Mouse (Mus musculus) embryo, embryonic 10.5 days (tissue): ENCODE results near the gene Gpr149.

Source experiments
- DNase-seq: peaks from one replicate; pipeline ENCODE4 v3.0.0-alpha.2; 2015; ENCODE audit warnings: low spot score

Gpr149 gene

DNA sequence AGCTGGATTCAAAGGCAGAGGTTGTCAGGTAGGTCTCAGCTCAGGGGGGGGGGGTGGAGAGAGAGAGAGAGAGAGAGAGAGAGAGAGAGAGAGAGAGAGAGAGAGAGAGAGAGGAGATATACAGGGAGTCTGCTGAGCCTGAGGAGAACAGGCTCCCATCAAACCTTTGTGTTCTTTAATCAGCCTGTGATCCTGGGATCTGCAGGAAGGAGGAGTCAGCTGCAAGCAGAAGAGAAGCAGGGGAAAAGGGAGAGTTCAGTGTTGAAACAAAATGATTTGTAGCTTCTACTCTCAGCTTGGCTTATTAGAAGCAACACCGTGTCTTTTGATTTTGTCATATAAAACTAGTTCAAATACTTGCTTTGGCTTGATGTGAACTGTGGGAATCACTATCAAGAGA, at the start of gene Gpr149:
TSS of gene Gpr149 (minus strand) at position 168 of the 400 bp plus-strand sequence.
- no peak for DNase-seq

- no peak for DNase-seq
These were observed 45.6 kb upstream of the Gpr149 start for GRCm38 (mm10) chr3:62650551-62650950.

GRCm38 (mm10) chr3:62610861-62611260, 5.9 kb upstream of the Gpr149 start:
- DNase-seq, result no peak

DNA sequence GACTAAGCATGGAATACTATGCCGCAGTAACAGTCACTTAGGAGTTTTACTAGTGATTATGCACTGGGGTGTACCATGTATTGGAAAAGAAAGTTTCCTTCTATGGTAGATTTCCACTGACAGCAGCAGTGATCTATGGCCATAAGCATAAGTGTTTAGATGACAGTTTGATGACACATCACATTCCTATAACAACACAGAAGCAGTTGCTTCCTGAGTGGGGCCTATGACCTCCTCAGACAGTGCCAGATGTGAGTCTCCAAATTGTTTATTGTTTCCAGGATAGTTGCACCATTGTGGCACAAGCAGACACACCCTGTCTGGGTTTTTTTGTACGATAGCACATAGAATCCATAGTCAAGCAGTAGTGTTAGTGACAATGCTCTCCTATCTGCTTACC, 991 bp upstream of the Gpr149 start:
- DNase-seq, result no peak

GRCm38 (mm10) chr3:62604047-62604391, 921 bp downstream of the Gpr149 start:
- DNase-seq, result no peak

DNA sequence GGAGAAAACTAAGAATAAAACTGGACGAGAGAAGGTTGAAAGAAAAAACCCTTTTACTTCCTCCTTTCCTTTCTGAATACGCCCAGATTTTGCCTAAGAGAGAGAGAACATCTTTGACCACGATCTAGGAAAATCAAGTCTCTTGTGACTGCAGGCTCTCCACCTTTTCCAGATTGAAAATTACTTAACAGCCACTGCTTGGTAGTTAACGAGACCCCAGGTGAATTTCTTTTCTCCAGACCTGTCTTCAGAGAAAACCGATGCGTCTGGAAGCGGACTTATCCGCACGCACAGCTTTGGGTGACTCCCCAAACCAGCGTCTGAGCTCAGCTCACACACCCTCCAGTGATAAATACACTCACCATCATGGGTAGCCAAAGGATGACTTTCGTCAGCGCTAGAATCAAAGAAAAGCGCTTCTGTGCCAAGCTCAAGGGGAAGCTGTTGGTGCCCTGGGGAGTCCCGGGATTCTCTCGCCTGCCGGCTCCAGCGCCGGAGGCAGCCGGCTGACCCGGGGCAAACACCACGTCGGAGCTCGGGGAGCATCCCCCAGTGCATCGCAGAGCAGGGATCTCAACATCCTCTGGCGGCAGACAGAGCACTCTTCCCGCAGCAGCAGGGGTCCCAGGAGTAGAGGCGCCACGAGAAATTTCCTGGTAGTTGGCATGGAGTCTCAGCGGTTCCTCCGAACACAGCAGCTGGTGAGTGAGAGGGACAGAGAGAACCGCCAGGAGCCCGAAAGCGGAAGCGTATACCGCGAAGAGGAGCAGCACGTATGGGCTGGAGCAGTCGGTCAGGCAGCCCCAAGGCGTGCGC, 1.5 kb downstream of the Gpr149 start:
- DNase-seq, result peak; percentile 52

DNA sequence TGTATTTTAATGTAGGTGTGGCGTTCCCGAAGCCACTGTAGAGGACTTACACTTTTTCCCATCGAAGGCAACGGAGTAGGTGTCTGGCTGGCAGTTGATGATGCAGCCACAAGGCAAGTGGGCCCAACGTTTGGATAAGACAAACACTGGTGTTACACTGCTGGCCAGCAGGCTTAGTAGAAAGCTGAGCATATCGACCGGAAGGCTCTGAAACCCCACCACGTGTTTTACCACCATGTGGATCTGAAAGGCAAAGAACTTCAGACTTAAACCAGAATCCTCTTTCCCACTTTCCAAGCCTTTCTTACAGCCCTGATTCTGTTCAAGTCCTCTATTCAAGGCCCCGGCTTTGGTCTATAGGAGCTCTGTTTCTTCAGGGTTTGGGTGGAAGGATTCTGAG, 2.5 kb downstream of the Gpr149 start:
- no peak for DNase-seq

DNA sequence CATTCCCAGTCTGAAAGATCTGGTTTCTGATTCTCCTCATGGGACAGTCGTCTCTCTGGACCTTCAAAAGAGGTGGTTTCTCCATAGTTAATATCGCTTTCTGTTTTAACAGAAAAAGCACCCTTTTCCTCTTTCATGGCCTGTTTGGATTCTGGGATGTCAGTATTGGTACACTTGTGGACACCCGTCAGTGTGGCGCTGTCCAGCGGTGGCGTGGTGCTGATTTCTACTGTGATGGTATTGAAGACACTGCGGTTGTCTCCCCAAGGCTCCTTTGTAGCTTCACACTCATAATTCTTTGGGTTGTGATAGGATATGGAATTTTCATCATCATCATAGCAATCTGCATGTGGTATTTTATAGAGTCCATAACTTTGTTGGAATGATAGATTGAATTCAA, 10.1 kb downstream of the Gpr149 start:
- peak; percentile 73 for DNase-seq

GRCm38 (mm10) chr3:62585072-62585471, 19.9 kb downstream of the Gpr149 start:
- no peak for DNase-seq

DNA sequence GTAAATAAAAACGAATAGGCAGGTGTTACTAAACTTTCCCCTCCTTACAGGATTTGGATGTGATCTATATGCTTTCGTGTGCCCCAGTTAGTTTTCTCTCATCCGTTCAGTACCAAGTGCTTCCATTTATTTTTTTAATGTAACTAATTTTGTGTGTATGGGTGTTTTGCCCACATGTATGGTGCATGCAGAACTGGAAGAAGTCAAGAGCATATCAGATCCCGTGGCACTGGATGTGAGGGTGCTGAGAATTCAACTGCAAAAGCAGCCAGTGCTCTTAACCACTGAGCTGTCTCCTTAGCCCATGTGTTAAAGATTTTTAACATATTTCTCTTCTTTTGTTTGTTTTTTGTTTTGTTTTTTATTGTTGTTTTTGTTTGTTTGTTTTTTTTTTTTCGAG, 77.3 kb downstream of the Gpr149 start:
- no peak for DNase-seq

GRCm38 (mm10) chr3:62527160-62527559, 77.8 kb downstream of the Gpr149 start:
- peak; percentile 58 for DNase-seq

GRCm38 (mm10) chr3:62507206-62507647, 97.7 kb downstream of the Gpr149 start:
- no peak for DNase-seq

GRCm38 (mm10) chr3:62506488-62507205, 98.3 kb downstream of the Gpr149 start, which contains the start of gene Dhx36:
Dhx36 (minus strand) TSS chr3:62507004.
- DNase-seq, result peak; percentile 97

DNA sequence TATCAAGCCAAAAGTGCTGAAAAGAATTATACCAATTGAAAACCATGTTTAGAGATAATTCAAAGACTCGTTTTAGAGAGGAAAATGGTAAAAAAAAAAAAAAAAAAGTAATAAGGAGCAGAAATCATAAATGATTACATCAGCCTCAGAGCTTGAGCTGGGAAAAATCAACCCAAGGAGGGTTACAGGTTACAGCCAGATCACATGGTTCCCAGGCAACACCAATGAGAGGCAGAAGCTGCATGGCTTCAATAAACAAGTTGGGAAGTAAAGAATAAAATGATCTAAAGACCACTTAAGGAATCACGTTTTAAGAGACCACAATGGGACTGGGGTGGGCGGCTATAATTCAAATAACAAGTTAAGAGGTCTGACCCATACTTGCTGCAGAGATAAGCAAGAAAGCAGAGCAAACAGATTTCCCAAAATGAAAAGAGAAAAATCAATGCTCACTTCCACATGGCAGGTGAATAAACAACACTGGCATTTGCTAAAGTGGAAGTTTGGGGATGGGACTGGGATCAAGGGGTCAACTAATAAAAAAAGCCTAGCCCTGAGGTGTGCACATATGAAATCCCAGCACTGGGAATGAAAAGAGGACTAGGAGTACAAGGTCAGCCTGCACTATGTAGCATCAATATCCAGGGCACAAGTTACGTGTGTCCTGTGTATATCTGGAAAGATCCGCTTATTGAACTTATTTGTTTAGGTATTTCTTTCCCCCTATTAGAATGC, 99.6 kb downstream of the Gpr149 start:
- no peak for DNase-seq

DNA sequence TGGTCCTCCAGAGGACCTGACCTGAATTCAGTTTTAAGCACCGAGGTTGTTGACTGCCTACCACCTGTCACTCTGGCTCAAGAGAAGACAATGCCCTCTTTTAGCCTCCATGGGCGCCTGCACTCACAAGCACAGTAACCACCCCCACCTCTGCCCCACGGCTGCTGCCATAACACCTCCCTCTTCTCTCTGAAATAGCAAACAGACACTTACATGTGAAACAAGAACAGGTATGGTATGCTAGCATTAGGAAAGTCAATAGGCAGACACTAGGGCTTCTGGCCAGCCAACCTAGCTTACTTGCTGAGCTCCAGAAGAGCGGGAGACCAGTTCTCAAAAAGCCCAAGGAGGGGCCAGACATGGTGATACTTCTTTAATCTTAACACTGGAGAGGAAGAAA, 105.6 kb downstream of the Gpr149 start:
- DNase-seq, result no peak

DNA sequence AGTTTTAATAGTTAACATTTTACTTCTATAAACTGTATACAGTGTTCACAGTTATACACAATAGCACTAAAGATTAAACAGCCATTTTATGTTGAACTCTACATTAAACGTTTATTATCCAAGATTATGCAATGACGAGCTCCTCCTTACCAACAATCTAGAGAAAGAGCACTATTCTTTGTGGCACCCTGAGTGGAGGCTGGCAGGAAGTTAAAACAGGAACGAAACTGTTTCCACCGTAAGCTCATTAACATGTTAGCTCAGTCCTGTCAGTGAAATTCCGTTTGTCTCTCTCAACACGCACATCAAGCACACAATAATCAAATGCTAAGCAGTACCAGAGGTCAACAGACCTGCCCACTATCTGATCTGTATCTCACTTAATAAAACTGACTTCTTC, 112.4 kb downstream of the Gpr149 start:
- no peak for DNase-seq

- DNase-seq, result no peak
These were observed 120.6 kb downstream of the Gpr149 start for GRCm38 (mm10) chr3:62484340-62484739.
